Mouse (Mus musculus) bone marrow macrophage, adult 2 months (primary cell): ENCODE results near the gene Lrrc9. TPM values are rescaled to one million over a fixed set of nuclear protein-coding genes. Genes with fewer than 3 reads are reported as not detected.

ENCODE experiments used
- H3K27ac ChIP-seq: 2 replicates; pipeline ENCODE4 v1.5.1; 2012; ENCODE audit warnings: low read depth, low read length; ENCODE audit not compliant: insufficient read depth
- H3K4me1 ChIP-seq: 2 replicates; pipeline ENCODE4 v1.6.1; 2012; ENCODE audit warnings: low read length; ENCODE audit not compliant: control insufficient read depth, insufficient read depth
- H3K4me3 ChIP-seq: 2 replicates; pipeline ENCODE4 v1.5.1; 2012; ENCODE audit warnings: mild to moderate bottlenecking, low read length, moderate library complexity; ENCODE audit not compliant: insufficient read depth
- CTCF ChIP-seq: IDR thresholded peaks from 2 replicates; pipeline ENCODE4 v1.5.1; 2012; ENCODE audit warnings: low read depth, mild to moderate bottlenecking, low read length, moderate library complexity
- POLR2A ChIP-seq: IDR thresholded peaks from 2 replicates; pipeline ENCODE4 v1.6.1; 2012; ENCODE audit warnings: mild to moderate bottlenecking, low read depth, low read length, borderline replicate concordance
- polyA plus RNA-seq: library from polyadenylated mRNA; stranded (reverse); fragments of >200 nt; gene quantifications from 2 replicates; pipeline ENCODE4 v1.2.4, GENCODE M21; 2012; ENCODE audit not compliant: missing spikeins, insufficient read depth, insufficient read length

Gene Lrrc9
- polyA plus RNA-seq, 1 experiment, result not detected

GRCm38 (mm10) chr12:72467789-72468188 is 26.1 kb downstream of the Lrrc9 start:
- no peak for TF ChIP-seq CTCF
- no peak for TF ChIP-seq POLR2A
- no peak overlapping the region for H3K27ac ChIP-seq
- no peaks in the 10 kb centered on the region for H3K4me1 ChIP-seq
- H3K4me3 ChIP-seq, result no peak overlapping the region

- Histone ChIP-seq H3K4me1 (peaks cover 8% of the 10 kb centered on the region), H3K4me3 (no peak overlapping the region), H3K27ac (no peak overlapping the region)
- no peak for TF ChIP-seq POLR2A
These were observed 35.2 kb downstream of the Lrrc9 start for GRCm38 (mm10) chr12:72476773-72477450.

GRCm38 (mm10) chr12:72482226-72482625 is 40.6 kb downstream of the Lrrc9 start:
- Histone ChIP-seq H3K4me1 (peaks cover 11% of the 10 kb centered on the region), H3K4me3 (no peak overlapping the region), H3K27ac (peak overlapping the region; percentile 20; the same call in 1 of the 2 replicates)
- TF ChIP-seq POLR2A (no peak), CTCF (no peak)

GRCm38 (mm10) chr12:72484872-72485271 is 43.2 kb downstream of the Lrrc9 start:
- H3K27ac ChIP-seq, result no peak overlapping the region
- H3K4me3 ChIP-seq, result no peak overlapping the region
- TF ChIP-seq POLR2A (no peak), CTCF (no peak)
- peaks cover 29% of the 10 kb centered on the region for H3K4me1 ChIP-seq

GRCm38 (mm10) chr12:72487498-72487897 is 45.8 kb downstream of the Lrrc9 start:
- H3K4me3 ChIP-seq, result no peak overlapping the region
- TF ChIP-seq POLR2A, result no peak
- H3K4me1 ChIP-seq, result peaks cover 35% of the 10 kb centered on the region
- H3K27ac ChIP-seq, result peak overlapping the region; percentile 70

- Histone ChIP-seq H3K27ac (peak overlapping the region; percentile 96), H3K4me3 (no peak overlapping the region), H3K4me1 (peaks cover 37% of the 10 kb centered on the region)
- TF ChIP-seq POLR2A (no peak), CTCF (no peak)
These were observed 48.3 kb downstream of the Lrrc9 start for GRCm38 (mm10) chr12:72489995-72490394.

GRCm38 (mm10) chr12:72491063-72491719 is 49.5 kb downstream of the Lrrc9 start:
- Histone ChIP-seq H3K4me3 (no peak overlapping the region), H3K27ac (peak overlapping the region; percentile 96), H3K4me1 (peaks cover 39% of the 10 kb centered on the region)
- TF ChIP-seq CTCF (no peak), POLR2A (no peak)

- H3K27ac ChIP-seq, result no peak overlapping the region
- no peak for TF ChIP-seq CTCF
- no peak for TF ChIP-seq POLR2A
- H3K4me3 ChIP-seq, result no peak overlapping the region
- 0 out of 2 replicates have a peak, but pooled peaks cover 7% of the 10 kb centered on the region for H3K4me1 ChIP-seq
These were observed 55.4 kb downstream of the Lrrc9 start for GRCm38 (mm10) chr12:72496866-72497600.

GRCm38 (mm10) chr12:72509606-72510005 is 67.9 kb downstream of the Lrrc9 start:
- no peak for TF ChIP-seq POLR2A
- TF ChIP-seq CTCF, result no peak
- Histone ChIP-seq H3K4me3 (no peak overlapping the region), H3K4me1 (peaks cover 6% of the 10 kb centered on the region), H3K27ac (no peak overlapping the region)

- no peak overlapping the region for H3K27ac ChIP-seq
- peaks cover 4% of the 10 kb centered on the region for H3K4me1 ChIP-seq
- no peak for TF ChIP-seq CTCF
- no peak overlapping the region for H3K4me3 ChIP-seq
These were observed 73.8 kb downstream of the Lrrc9 start for GRCm38 (mm10) chr12:72515446-72515845.
